Mouse (Mus musculus): ENCODE data around the gene Dyrk1a. TPM values are rescaled to one million over a fixed set of nuclear protein-coding genes. Genes with fewer than 3 reads are reported as not detected.

The Dyrk1a gene
- polyA plus RNA-seq, 1 experiment from 2014 or later: 16.8 TPM

DNA sequence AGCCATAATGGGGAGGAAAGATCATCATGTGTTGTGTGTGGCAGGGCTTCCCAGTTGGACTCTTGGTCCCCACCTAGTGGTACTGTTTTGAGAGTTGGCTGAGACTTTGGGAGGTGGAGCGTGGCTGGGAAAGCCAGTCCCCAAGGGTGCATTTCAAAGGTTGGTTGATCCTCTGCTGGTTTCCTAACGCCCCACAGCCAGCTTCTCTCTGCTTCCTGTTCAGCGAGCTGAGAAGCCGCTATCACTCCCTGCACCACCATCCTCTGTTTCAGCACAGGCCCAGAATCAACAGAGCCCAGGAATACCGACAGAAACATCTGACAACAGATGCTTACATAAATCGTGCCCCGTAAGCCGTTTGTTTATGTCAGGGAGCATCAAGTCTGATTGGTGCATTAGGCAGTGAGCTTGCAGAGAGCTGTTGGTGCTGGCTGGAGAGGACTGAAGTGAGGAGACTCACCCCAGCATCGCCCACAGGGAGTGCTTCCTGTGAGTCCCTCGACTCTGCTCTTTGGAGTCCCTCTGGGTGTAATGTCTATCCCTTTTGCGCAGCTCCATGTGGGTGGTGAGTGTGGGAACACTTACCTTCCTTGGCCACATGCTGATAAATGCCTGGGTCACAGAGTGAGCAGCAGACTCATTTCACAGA, 174.2 kb downstream of the Dyrk1a start:
- H3K4me1 ChIP-seq (ENCODE audit: control insufficient read depth, insufficient read depth, low read length): no peaks in the 10 kb centered on the region
- H3K36me3 ChIP-seq (ENCODE audit: control insufficient read depth, insufficient read depth, low read length): no peaks in the 10 kb centered on the region
- H3K27ac ChIP-seq (ENCODE audit: low read length): 0 out of 2 replicates have a peak overlapping the region, but pooled peaks have one; percentile 33
- H3K27me3 ChIP-seq (ENCODE audit: control insufficient read depth, insufficient read depth, low read length): no peaks in the 10 kb centered on the region
- no peak overlapping the region for H3K9ac ChIP-seq (replicated peaks; ENCODE audit: low read depth, low read length)
- peak; percentile 76 for ATAC-seq (ENCODE audit: insufficient number of reproducible peaks, insufficient read depth, low FRiP score, low read depth)
- no peaks in the 10 kb centered on the region for H3K9me3 ChIP-seq (ENCODE audit: control insufficient read depth, low read depth, low read length)
- H3K4me3 ChIP-seq (ENCODE audit: low read depth, low read length): 0 out of 2 replicates have a peak overlapping the region, but pooled peaks have one; percentile 9
- 3% methylated on average over 11 of the region's 11 CpGs for WGBS
- H3K4me2 ChIP-seq (replicated peaks; ENCODE audit: low read depth, low read length): peak overlapping the region; percentile 29; the same call in 1 of the 2 replicates

- H3K27ac ChIP-seq (ENCODE audit: low read length): no peak overlapping the region
- no peak overlapping the region for H3K4me2 ChIP-seq (replicated peaks; ENCODE audit: low read depth, low read length)
- no peak overlapping the region for H3K9ac ChIP-seq (replicated peaks; ENCODE audit: low read depth, low read length)
- H3K27me3 ChIP-seq (ENCODE audit: control insufficient read depth, insufficient read depth, low read length): no peaks in the 10 kb centered on the region
- no peak overlapping the region for H3K4me3 ChIP-seq (ENCODE audit: low read depth, low read length)
- H3K36me3 ChIP-seq (ENCODE audit: control insufficient read depth, insufficient read depth, low read length): no peaks in the 10 kb centered on the region
- no peaks in the 10 kb centered on the region for H3K9me3 ChIP-seq (ENCODE audit: control insufficient read depth, low read depth, low read length)
- ATAC-seq (ENCODE audit: insufficient number of reproducible peaks, insufficient read depth, low FRiP score, low read depth): no peak
- WGBS: 75% methylated on average over 9 of the region's 9 CpGs
- H3K4me1 ChIP-seq (ENCODE audit: control insufficient read depth, insufficient read depth, low read length): no peaks in the 10 kb centered on the region
Observed at GRCm38 (mm10) chr16:94745016-94745415, 175.2 kb downstream of the Dyrk1a start.

Other genes with a start within 250 kb of the Dyrk1a start
- 5.9 and 7.3 TPM in 2 replicates for gene Ripply3, start 241.6 kb upstream of the Dyrk1a start, polyA plus RNA-seq (2014; fragmentation: Nextera tagmentation; extraction: Ambion mirVana)
- gene Ttc3, start 199.4 kb upstream of the Dyrk1a start, polyA plus RNA-seq (2014; fragmentation: Nextera tagmentation; extraction: Ambion mirVana): 307 and 308 TPM in 2 replicates
- gene Pigp, start 198.2 kb upstream of the Dyrk1a start, polyA plus RNA-seq (2014; fragmentation: Nextera tagmentation; extraction: Ambion mirVana): 105 and 112 TPM in 2 replicates
- 52.6 and 57.1 TPM in 2 replicates for gene Vps26c, start 43.2 kb upstream of the Dyrk1a start, polyA plus RNA-seq (2014; fragmentation: Nextera tagmentation; extraction: Ambion mirVana)